Mouse (Mus musculus) cerebellum, adult 2 months (tissue): Measurements from ENCODE around the gene Ccno.

Source experiments
- CTCF ChIP-seq: fragments of 200-500 bp; IDR thresholded peaks from 2 replicates; pipeline ENCODE4 v1.5.1; 2011; ENCODE audit warnings: low read depth, mild to moderate bottlenecking, control low read depth, low read length, moderate library complexity, borderline replicate concordance; ENCODE audit not compliant: insufficient read depth
- POLR2A ChIP-seq: fragments of 200-500 bp; IDR thresholded peaks from 2 replicates; pipeline ENCODE4 v1.6.1; 2011; ENCODE audit warnings: low read length, control low read depth, borderline replicate concordance; ENCODE audit not compliant: insufficient read depth

DNA sequence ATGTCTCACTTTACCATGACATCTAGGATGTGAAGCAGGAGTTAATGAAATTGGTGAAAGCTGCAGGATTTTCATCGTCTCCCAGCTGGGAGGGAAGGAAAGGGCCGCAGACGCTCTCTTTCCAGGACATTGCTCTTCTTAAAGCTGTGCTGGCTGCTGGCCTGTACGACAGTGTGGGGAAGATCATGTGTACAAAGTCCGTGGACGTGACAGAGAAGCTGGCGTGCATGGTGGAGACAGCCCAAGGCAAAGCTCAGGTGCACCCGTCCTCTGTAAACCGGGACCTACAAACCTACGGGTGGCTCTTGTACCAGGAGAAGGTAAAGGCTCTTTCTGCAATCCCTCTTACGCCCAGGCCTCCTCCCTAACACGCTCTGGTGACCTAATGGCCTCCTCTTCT is 23.2 kb upstream of the Ccno start:
- TF ChIP-seq POLR2A (no peak), CTCF (no peak)
